ENCODE assay signal across 28 mouse cellular contexts in the genomic region with DNA sequence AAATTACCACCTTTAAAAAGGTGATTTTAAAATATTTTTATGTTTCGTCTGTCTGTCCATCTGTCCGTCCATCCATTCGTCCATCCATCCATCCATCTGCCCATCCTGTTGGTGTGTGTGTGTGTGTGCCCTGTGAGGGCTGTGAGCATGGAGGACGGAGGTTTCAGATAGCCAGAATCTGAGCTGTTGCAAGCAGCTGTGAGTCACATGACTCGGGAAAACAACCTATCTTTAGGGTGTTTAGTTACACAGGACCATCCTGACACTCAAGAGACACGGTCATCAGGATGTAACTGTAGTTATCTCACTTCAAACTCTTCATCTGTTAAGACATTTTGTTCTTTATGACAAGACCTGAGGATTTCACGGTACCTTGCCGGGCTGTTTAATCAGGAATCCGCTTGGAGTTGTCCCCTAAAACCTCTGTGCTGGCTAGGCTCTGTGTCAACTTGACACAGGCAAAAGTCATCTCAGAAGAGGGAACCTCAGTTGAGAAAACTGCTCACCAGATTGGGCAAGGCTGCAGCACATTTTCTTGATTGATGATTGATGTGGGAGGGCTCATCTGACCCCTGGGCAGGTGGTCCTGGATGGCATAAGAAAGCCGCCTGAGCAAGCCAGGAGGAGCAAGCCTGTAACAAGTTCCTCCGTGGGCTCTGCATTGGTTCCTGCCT. TPM values are rescaled to one million over a fixed set of nuclear protein-coding genes. Genes with fewer than 3 reads are reported as not detected.
DNase-seq lines count a peak whose midpoint lies in the region; ATAC-seq and TF ChIP-seq lines count a peak whose summit lies in the region.
"Had no signal": no experiment of that assay in that cellular context is flagged by ENCODE, and none has a peak within 500 bp of the region (broad histone marks: within the 10 kb centered on the region; RNA-seq: fewer than 3 reads in every experiment).

Gene D6Ertd527e, plus strand, starts transcription at position 624 of the 674 bp plus-strand sequence.

- no peak for TF ChIP-seq RAD21 in MEL (IDR thresholded peaks at IDR 0.05; ENCODE audit: low read depth, low read length)

- H3ac ChIP-seq in C2C12 (ENCODE audit: control insufficient read depth, insufficient read length, low read depth), result no peak within 1 kb of the TSS
- H3ac ChIP-seq in myocyte (ENCODE audit: control insufficient read depth, insufficient read length), result no peak within 1 kb of the TSS

- H3K27ac ChIP-seq in limb, embryonic 12.5 days, result peak within 1 kb of the TSS; percentile 41; the same call in 1 of the 2 replicates
- H3K27ac ChIP-seq in limb, embryonic 10.5 days, result no peak within 1 kb of the TSS
- no peak within 1 kb of the TSS for H3K27ac ChIP-seq in MEL (ENCODE audit: control insufficient read depth, low read depth, low read length)
- no peak within 1 kb of the TSS for H3K27ac ChIP-seq in embryonic facial prominence, embryonic 10.5 days (replicated peaks)
- H3K27ac ChIP-seq: embryonic facial prominence, embryonic 12.5 days; forebrain, embryonic 12.5 days; forebrain, embryonic 15.5 days; heart, adult 2 months; hindbrain, embryonic 14.5 days had no signal

- ATAC-seq in limb, embryonic 12.5 days (ENCODE audit: insufficient number of reproducible peaks, insufficient read depth, low FRiP score, low TSS enrichment, low read depth), result no peak
- ATAC-seq: forebrain, embryonic 15.5 days; hindbrain, postnatal 0 days; inflammation-experienced regulatory T-cells, adult 6 months; Patski had no signal

- TF ChIP-seq POLR2A in MEL (IDR thresholded peaks at IDR 0.05; ENCODE audit: control insufficient read depth in 1 of 2, insufficient read depth in 1 of 2, low read depth in 1 of 2, low read length in 2 of 2, poor library complexity in 1 of 2) (no peak), myocyte (IDR thresholded peaks at IDR 0.05; ENCODE audit: insufficient read length, low read depth) (no peak)

- no peaks in the 10 kb centered on the region for H3K27me3 ChIP-seq in limb, embryonic 12.5 days
- H3K27me3 ChIP-seq in limb, embryonic 10.5 days (ENCODE audit: low read depth, poor library complexity, severe bottlenecking), result no peaks in the 10 kb centered on the region
- H3K27me3 ChIP-seq in C2C12 (ENCODE audit: control insufficient read depth, insufficient read depth, insufficient read length) (no peaks in the 10 kb centered on the region), MEL (ENCODE audit: control insufficient read depth in 1 of 2, insufficient read depth in 2 of 2, low read length in 2 of 2) (peaks cover 3 to 6% of the 10 kb centered on the region in 2 experiments), myocyte (ENCODE audit: control insufficient read depth, insufficient read depth, insufficient read length) (no peaks in the 10 kb centered on the region)
- H3K27me3 ChIP-seq in embryonic facial prominence, embryonic 10.5 days (replicated peaks; ENCODE audit: low read depth, poor library complexity, severe bottlenecking), result no peaks in the 10 kb centered on the region
- H3K27me3 ChIP-seq: embryonic facial prominence, embryonic 12.5 days; embryonic facial prominence, embryonic 15.5 days; forebrain, embryonic 12.5 days; forebrain, embryonic 15.5 days; Patski had no signal

- no peaks in the 10 kb centered on the region for H3K9me3 ChIP-seq in limb, embryonic 12.5 days
- H3K9me3 ChIP-seq in limb, embryonic 10.5 days (replicated peaks), result no peaks in the 10 kb centered on the region
- no peaks in the 10 kb centered on the region for H3K9me3 ChIP-seq in MEL (replicated peaks; ENCODE audit: insufficient read depth, low read length)
- H3K9me3 ChIP-seq in embryonic facial prominence, embryonic 10.5 days, result no peaks in the 10 kb centered on the region
- H3K9me3 ChIP-seq: embryonic facial prominence, embryonic 12.5 days; embryonic facial prominence, embryonic 15.5 days; forebrain, embryonic 12.5 days; forebrain, embryonic 15.5 days had no signal

- TF ChIP-seq EP300 in MEL (IDR thresholded peaks at IDR 0.05; ENCODE audit: low read depth in 1 of 2, low read length in 2 of 2), result no peak

- DNase-seq in limb, embryonic 10.5 days (ENCODE audit: low spot score), result no peak
- no peak for DNase-seq in MEL (ENCODE audit: low read depth, low spot score)
- DNase-seq in embryonic facial prominence, embryonic 10.5 days (ENCODE audit: low spot score), result no peak
- DNase-seq: adrenal gland, postnatal 10 days; adrenal gland, postnatal 36 days; cerebellum, adult 18-20 months; cerebellum, adult 9-10 months; cerebellum, postnatal 14 days; gastrocnemius, postnatal 25 days; heart, adult 2 months; heart, postnatal 4 days had no signal

- H3K4me3 ChIP-seq in limb, embryonic 12.5 days (replicated peaks), result no peak within 1 kb of the TSS
- H3K4me3 ChIP-seq in limb, embryonic 10.5 days, result no peak within 1 kb of the TSS
- H3K4me3 ChIP-seq in C2C12 (ENCODE audit: insufficient read depth, poor library complexity, severe bottlenecking) (no peak within 1 kb of the TSS), MEL (ENCODE audit: control insufficient read depth in 1 of 2, insufficient read depth in 1 of 2, low read depth in 2 of 2, low read length in 2 of 2) (no peak within 1 kb of the TSS), myocyte (no peak within 1 kb of the TSS)
- no peak within 1 kb of the TSS for H3K4me3 ChIP-seq in embryonic facial prominence, embryonic 10.5 days
- H3K4me3 ChIP-seq: embryonic facial prominence, embryonic 12.5 days; embryonic facial prominence, embryonic 15.5 days; forebrain, embryonic 12.5 days; forebrain, embryonic 15.5 days; heart, adult 2 months had no signal

- no peaks in the 10 kb centered on the region for H3K36me3 ChIP-seq in limb, embryonic 12.5 days
- no peaks in the 10 kb centered on the region for H3K36me3 ChIP-seq in limb, embryonic 10.5 days
- no peaks in the 10 kb centered on the region for H3K36me3 ChIP-seq in C2C12 (ENCODE audit: control insufficient read depth, insufficient read depth)
- H3K36me3 ChIP-seq in MEL (ENCODE audit: control insufficient read depth in 1 of 2, insufficient read depth in 2 of 2, low read length in 2 of 2), result no peaks in the 10 kb centered on the region
- H3K36me3 ChIP-seq in myocyte (ENCODE audit: control insufficient read depth, insufficient read depth), result no peaks in the 10 kb centered on the region
- no peaks in the 10 kb centered on the region for H3K36me3 ChIP-seq in embryonic facial prominence, embryonic 10.5 days (replicated peaks)
- H3K36me3 ChIP-seq: embryonic facial prominence, embryonic 12.5 days; embryonic facial prominence, embryonic 15.5 days; forebrain, embryonic 12.5 days; forebrain, embryonic 15.5 days had no signal

- H3K4me1 ChIP-seq in limb, embryonic 12.5 days (replicated peaks), result peaks cover 29% of the 10 kb centered on the region
- peaks cover 29% of the 10 kb centered on the region for H3K4me1 ChIP-seq in limb, embryonic 10.5 days
- H3K4me1 ChIP-seq in MEL (ENCODE audit: control insufficient read depth in 1 of 2, insufficient read depth in 2 of 2, low read length in 2 of 2), result no peaks in the 10 kb centered on the region
- peaks cover 27% of the 10 kb centered on the region for H3K4me1 ChIP-seq in embryonic facial prominence, embryonic 10.5 days

- H3K79me2 ChIP-seq in C2C12 (ENCODE audit: control insufficient read depth, insufficient read depth) (no peaks in the 10 kb centered on the region), MEL (ENCODE audit: control insufficient read depth, insufficient read depth, low read length, poor library complexity) (no peaks in the 10 kb centered on the region; the same call in 1 of the 2 replicates), myocyte (ENCODE audit: control insufficient read depth, insufficient read depth) (no peaks in the 10 kb centered on the region)

- WGBS in limb, embryonic 12.5 days, result 81% methylated on average over 11 of the region's 11 CpGs
- 83% methylated on average over 11 of the region's 11 CpGs for WGBS in limb, embryonic 10.5 days
- WGBS in embryonic facial prominence, embryonic 10.5 days, result 79% methylated on average over 11 of the region's 11 CpGs

- no peak within 1 kb of the TSS for H3K9ac ChIP-seq in limb, embryonic 12.5 days (replicated peaks)
- no peak within 1 kb of the TSS for H3K9ac ChIP-seq in MEL (ENCODE audit: control insufficient read depth, low read depth, low read length, poor library complexity, severe bottlenecking)
- H3K9ac ChIP-seq: embryonic facial prominence, embryonic 12.5 days; embryonic facial prominence, embryonic 15.5 days; forebrain, embryonic 12.5 days; forebrain, embryonic 15.5 days; hindbrain, embryonic 14.5 days had no signal

- no peaks in the 10 kb centered on the region for H3K79me3 ChIP-seq in C2C12 (ENCODE audit: low read depth)

- no peak within 1 kb of the TSS for H3K4me2 ChIP-seq in limb, embryonic 12.5 days
- peak within 1 kb of the TSS; percentile 27 for H3K4me2 ChIP-seq in myocyte (ENCODE audit: low read depth)
- H3K4me2 ChIP-seq: embryonic facial prominence, embryonic 12.5 days; embryonic facial prominence, embryonic 15.5 days; forebrain, embryonic 12.5 days; forebrain, embryonic 15.5 days; heart, embryonic 11.5 days; hindbrain, embryonic 14.5 days had no signal

- TF ChIP-seq CTCF in C2C12 (IDR thresholded peaks at IDR 0.05; ENCODE audit: control insufficient read depth, insufficient read depth, insufficient read length) (no peak), MEL (IDR thresholded peaks at IDR 0.05 in 2 of 3, conservative IDR thresholded peaks at IDR 0.05 in 1 of 3; ENCODE audit: control insufficient read depth in 1 of 3, insufficient read depth in 1 of 3, low read depth in 2 of 3, low read length in 3 of 3, poor library complexity in 1 of 3, severe bottlenecking in 1 of 3) (no peak)

TF ChIP-seq in C2C12, 6 proteins besides CTCF, POLR2A, EP300 and RAD21:
- no peak for TF ChIP-seq MYOG (IDR thresholded peaks at IDR 0.05; ENCODE audit: control insufficient read depth, extremely low read depth, insufficient read length)
- peak; percentile 62 for TF ChIP-seq USF1 (IDR thresholded peaks at IDR 0.05; ENCODE audit: low read depth)
TF ChIP-seq in C2C12: peak in this region for 1.

TF ChIP-seq in MEL, 35 proteins besides CTCF, POLR2A, EP300 and RAD21:
- TF ChIP-seq USF1 (IDR thresholded peaks at IDR 0.05; ENCODE audit: low read depth, low read length) (peak; percentile 39; the same call in 1 of the 2 replicates), CHD2 (IDR thresholded peaks at IDR 0.05; ENCODE audit: low read length) (no peak)

TF ChIP-seq in myocyte, 11 proteins besides CTCF, POLR2A, EP300 and RAD21:
- TF ChIP-seq USF1 (IDR thresholded peaks at IDR 0.05; ENCODE audit: low read depth) (peak; percentile 62), CEBPB (IDR thresholded peaks at IDR 0.05; ENCODE audit: insufficient read depth, poor library complexity, severe bottlenecking) (no peak)

RNA-seq across cellular contexts. Expression of gene D6Ertd527e, which starts in this region (rescaled TPM):
- polyA plus RNA-seq in limb, embryonic 12.5 days (2016; fragmentation: Nextera tagmentation; extraction: Ambion mirVana), result 0.44 and 0.48 TPM in 2 replicates
- polyA plus RNA-seq in limb, embryonic 10.5 days (2016; fragmentation: Nextera tagmentation; extraction: Ambion mirVana), result 0.18 and 0.33 TPM in 2 replicates
- polyA plus RNA-seq in C2C12 (2012; fragmentation: generic; extraction: Trizol) (not detected), MEL (2012; ENCODE audit: insufficient read depth in 1 of 2, insufficient read length in 2 of 2, low read depth in 1 of 2, low replicate concordance in 2 of 2, missing spikeins in 1 of 2) (under 1 TPM in 1 of 2 experiments, not detected in 1; 0.06 TPM), myocyte (2012; fragmentation: generic; extraction: Trizol) (0.11 TPM)
- total RNA-seq in MEL (2012; rRNA removed), result not detected in 2 replicates
- polyA plus RNA-seq in embryonic facial prominence, embryonic 10.5 days (2016; fragmentation: Nextera tagmentation; extraction: Ambion mirVana), result 0.12 TPM in 1 of 2 replicates, not detected in the other
- total RNA-seq: adrenal gland, adult 18-20 months; adrenal gland, postnatal 36 days; ES-E14; gastrocnemius, adult 8-10 months; gastrocnemius, postnatal 25 days; heart, adult 2 months; heart, postnatal 4 days had no signal
- polyA plus RNA-seq: forebrain, embryonic 15.5 days; heart, embryonic 14.5 days; hindbrain, embryonic 11.5 days; Patski had no signal
